Mouse (Mus musculus): ENCODE results near the gene Stat6. TPM values are rescaled to one million over a fixed set of nuclear protein-coding genes. Genes with fewer than 3 reads are reported as not detected.
A peak's percentile ranks its signal among the peaks of the same experiment; 100 is the strongest.

The Stat6 gene
- polyA plus RNA-seq, 1 experiment, result 12.6 TPM

GRCm38 (mm10) chr10:127676691-127677548, 34.1 kb downstream of the Stat6 start:
- Histone ChIP-seq H3K27ac (ENCODE audit: insufficient read depth, low read length) (no peak overlapping the region), H3K4me1 (ENCODE audit: control insufficient read depth, insufficient read depth, low read length) (no peaks in the 10 kb centered on the region), H3K4me3 (ENCODE audit: insufficient read depth, low read length) (peak overlapping the region; percentile 20)
- TF ChIP-seq POLR2A (IDR thresholded peaks at IDR 0.05; ENCODE audit: extremely low read depth, insufficient read depth, low read length) (no peak), CTCF (IDR thresholded peaks at IDR 0.05; ENCODE audit: extremely low read depth, insufficient read depth, low read length) (no peak)

DNA sequence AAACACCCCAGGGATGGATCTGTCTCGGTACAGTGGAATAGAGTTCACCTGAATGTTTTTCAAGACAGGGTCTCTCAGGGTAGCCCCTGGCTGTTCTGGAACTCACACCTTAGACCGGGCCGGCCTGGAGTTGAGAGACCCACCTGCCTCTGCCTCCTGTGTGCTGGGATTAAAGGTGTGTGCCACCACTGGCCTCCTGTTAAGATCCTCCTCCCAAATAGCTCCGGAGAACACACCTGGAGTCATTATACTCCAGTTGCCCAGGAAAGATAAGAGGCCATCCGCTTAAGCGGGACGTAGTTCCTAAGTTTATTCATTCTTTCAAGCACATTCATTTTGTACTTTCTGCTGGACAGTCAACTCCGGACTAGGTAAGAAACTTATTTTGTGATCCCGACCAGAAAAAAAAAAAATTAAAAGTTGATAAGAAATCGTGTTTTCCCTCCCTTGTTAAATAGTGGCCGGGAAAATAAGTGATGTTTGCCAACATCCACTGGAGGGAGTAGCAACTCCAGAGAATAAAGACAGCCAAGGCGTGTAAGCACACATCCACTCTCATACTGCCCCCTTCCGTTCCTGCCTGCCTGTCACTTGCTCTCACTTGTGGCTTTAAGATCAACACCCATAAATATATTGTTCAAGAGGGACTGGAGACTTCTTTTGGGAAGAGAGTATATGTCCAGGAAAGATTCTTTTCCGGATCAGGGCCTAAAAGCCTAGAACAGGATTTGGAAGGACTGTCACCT, 35.0 kb downstream of the Stat6 start:
- peak; percentile 95 for TF ChIP-seq CTCF (IDR thresholded peaks at IDR 0.05; ENCODE audit: extremely low read depth, insufficient read depth, low read length)
- TF ChIP-seq POLR2A (IDR thresholded peaks at IDR 0.05; ENCODE audit: extremely low read depth, insufficient read depth, low read length), result no peak
- H3K4me1 ChIP-seq (ENCODE audit: control insufficient read depth, insufficient read depth, low read length), result no peaks in the 10 kb centered on the region
- peak overlapping the region; percentile 20; the same call in 1 of the 2 replicates for H3K4me3 ChIP-seq (ENCODE audit: insufficient read depth, low read length)
- H3K27ac ChIP-seq (ENCODE audit: insufficient read depth, low read length), result no peak overlapping the region

GRCm38 (mm10) chr10:127679208-127679607, 36.4 kb downstream of the Stat6 start:
- Histone ChIP-seq H3K4me1 (ENCODE audit: control insufficient read depth, insufficient read depth, low read length) (no peaks in the 10 kb centered on the region), H3K4me3 (ENCODE audit: insufficient read depth, low read length) (no peak overlapping the region), H3K27ac (ENCODE audit: insufficient read depth, low read length) (no peak overlapping the region)
- no peak for TF ChIP-seq POLR2A (IDR thresholded peaks at IDR 0.05; ENCODE audit: extremely low read depth, insufficient read depth, low read length)
- no peak for TF ChIP-seq CTCF (IDR thresholded peaks at IDR 0.05; ENCODE audit: extremely low read depth, insufficient read depth, low read length)

- Histone ChIP-seq H3K4me3 (ENCODE audit: insufficient read depth, low read length) (no peak overlapping the region), H3K4me1 (ENCODE audit: control insufficient read depth, insufficient read depth, low read length) (no peaks in the 10 kb centered on the region), H3K27ac (ENCODE audit: insufficient read depth, low read length) (no peak overlapping the region)
- TF ChIP-seq POLR2A (IDR thresholded peaks at IDR 0.05; ENCODE audit: extremely low read depth, insufficient read depth, low read length) (no peak), CTCF (IDR thresholded peaks at IDR 0.05; ENCODE audit: extremely low read depth, insufficient read depth, low read length) (no peak)
Observed at GRCm38 (mm10) chr10:127679881-127680280, 37.1 kb downstream of the Stat6 start.

- no peaks in the 10 kb centered on the region for H3K4me1 ChIP-seq (ENCODE audit: control insufficient read depth, insufficient read depth, low read length)
- H3K4me3 ChIP-seq (ENCODE audit: insufficient read depth, low read length), result no peak overlapping the region
- H3K27ac ChIP-seq (ENCODE audit: insufficient read depth, low read length), result no peak overlapping the region
- no peak for TF ChIP-seq POLR2A (IDR thresholded peaks at IDR 0.05; ENCODE audit: extremely low read depth, insufficient read depth, low read length)
- no peak for TF ChIP-seq CTCF (IDR thresholded peaks at IDR 0.05; ENCODE audit: extremely low read depth, insufficient read depth, low read length)
Observed at GRCm38 (mm10) chr10:127682886-127683285, 40.1 kb downstream of the Stat6 start.

DNA sequence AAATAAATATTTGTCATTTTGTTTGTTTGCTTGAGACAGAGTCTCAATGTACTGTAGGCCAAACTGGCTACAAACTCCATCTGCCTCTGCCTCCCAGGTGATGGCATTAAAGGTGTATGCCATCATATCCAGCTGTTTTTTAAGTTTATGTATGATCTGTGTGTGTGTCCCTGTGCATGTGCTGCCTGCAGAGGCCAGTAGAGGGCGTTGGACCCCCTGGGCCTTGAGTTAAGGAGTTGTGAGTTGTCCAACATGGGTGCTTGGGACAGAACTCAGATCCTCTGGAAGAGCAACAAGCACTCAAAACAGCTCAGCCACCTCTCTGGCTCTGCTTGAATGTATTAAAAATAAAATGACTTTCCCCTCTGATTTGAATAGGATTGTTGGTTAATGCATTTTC, 48.3 kb downstream of the Stat6 start:
- Histone ChIP-seq H3K4me1 (ENCODE audit: control insufficient read depth, insufficient read depth, low read length) (no peaks in the 10 kb centered on the region), H3K27ac (ENCODE audit: insufficient read depth, low read length) (no peak overlapping the region), H3K4me3 (ENCODE audit: insufficient read depth, low read length) (no peak overlapping the region)
- TF ChIP-seq CTCF (IDR thresholded peaks at IDR 0.05; ENCODE audit: extremely low read depth, insufficient read depth, low read length), result no peak
- no peak for TF ChIP-seq POLR2A (IDR thresholded peaks at IDR 0.05; ENCODE audit: extremely low read depth, insufficient read depth, low read length)

DNA sequence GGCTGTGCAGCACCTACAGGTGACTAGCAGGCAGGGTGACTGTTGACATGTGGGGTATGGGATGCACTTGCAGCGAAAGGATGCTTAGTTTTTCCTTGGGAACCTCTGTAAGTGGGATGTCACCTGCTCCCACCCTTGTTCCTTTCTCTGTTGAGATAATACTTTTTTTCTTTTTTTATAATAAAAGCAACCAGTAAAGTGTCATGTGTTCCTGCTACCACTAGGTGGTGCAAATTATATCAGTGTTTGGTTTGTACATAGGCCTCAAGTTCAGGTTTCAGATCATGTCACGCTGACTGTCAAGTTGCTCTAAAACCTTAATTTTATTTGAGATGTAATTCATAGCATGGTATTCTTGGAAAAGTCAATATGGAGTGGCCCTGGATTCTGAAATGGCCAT, 51.9 kb downstream of the Stat6 start:
- Histone ChIP-seq H3K4me3 (ENCODE audit: insufficient read depth, low read length) (no peak overlapping the region), H3K4me1 (ENCODE audit: control insufficient read depth, insufficient read depth, low read length) (no peaks in the 10 kb centered on the region), H3K27ac (ENCODE audit: insufficient read depth, low read length) (no peak overlapping the region)
- TF ChIP-seq POLR2A (IDR thresholded peaks at IDR 0.05; ENCODE audit: extremely low read depth, insufficient read depth, low read length) (no peak), CTCF (IDR thresholded peaks at IDR 0.05; ENCODE audit: extremely low read depth, insufficient read depth, low read length) (peak; percentile 28; the same call in 1 of the 2 replicates)

GRCm38 (mm10) chr10:127695775-127696174, 53.0 kb downstream of the Stat6 start:
- H3K4me1 ChIP-seq (ENCODE audit: control insufficient read depth, insufficient read depth, low read length), result no peaks in the 10 kb centered on the region
- H3K4me3 ChIP-seq (ENCODE audit: insufficient read depth, low read length), result no peak overlapping the region
- no peak overlapping the region for H3K27ac ChIP-seq (ENCODE audit: insufficient read depth, low read length)
- TF ChIP-seq CTCF (IDR thresholded peaks at IDR 0.05; ENCODE audit: extremely low read depth, insufficient read depth, low read length), result no peak
- TF ChIP-seq POLR2A (IDR thresholded peaks at IDR 0.05; ENCODE audit: extremely low read depth, insufficient read depth, low read length), result no peak

DNA sequence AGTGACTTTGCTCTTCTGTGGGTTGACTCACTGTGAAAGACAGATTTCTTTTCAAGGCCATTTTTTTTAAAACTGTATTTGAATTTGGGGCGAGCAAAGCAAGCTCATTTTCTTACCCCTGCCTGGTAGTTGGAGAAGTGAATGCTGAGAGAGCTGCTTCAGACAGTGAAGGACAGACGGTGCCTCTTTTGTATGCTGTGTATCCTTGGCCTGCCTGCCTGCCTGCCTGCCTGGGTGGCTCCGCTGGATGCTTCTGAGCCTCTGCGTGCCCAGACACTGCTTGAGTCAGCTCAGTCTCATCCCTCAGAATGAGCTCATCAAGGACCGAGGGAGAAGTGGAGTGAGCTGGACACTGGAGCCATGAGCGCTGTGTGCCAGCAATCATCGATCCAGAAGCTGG, 56.2 kb downstream of the Stat6 start:
- no peak for TF ChIP-seq POLR2A (IDR thresholded peaks at IDR 0.05; ENCODE audit: extremely low read depth, insufficient read depth, low read length)
- H3K4me1 ChIP-seq (ENCODE audit: control insufficient read depth, insufficient read depth, low read length), result no peaks in the 10 kb centered on the region
- no peak overlapping the region for H3K4me3 ChIP-seq (ENCODE audit: insufficient read depth, low read length)
- H3K27ac ChIP-seq (ENCODE audit: insufficient read depth, low read length), result no peak overlapping the region

DNA sequence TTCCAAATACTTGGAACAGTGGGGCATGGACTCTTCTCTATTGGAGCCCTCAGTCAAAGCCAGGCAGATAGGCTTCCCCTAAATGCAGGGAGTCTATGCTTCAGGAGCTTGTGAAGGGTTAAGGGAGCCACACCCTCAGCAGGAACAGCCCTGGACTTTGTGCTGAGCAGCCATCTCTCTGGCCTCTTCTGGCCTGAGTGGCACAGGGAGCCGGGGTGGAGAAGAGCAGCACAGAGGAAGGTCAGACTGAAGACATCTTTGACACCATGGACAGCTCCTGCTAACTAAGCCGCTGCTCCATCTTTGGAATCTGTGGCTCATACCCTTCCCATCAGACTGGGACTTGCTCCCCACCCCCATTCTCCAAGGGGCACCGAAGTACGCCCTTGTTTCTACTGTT, 60.5 kb downstream of the Stat6 start:
- Histone ChIP-seq H3K27ac (ENCODE audit: insufficient read depth, low read length) (no peak overlapping the region), H3K4me1 (ENCODE audit: control insufficient read depth, insufficient read depth, low read length) (no peaks in the 10 kb centered on the region), H3K4me3 (ENCODE audit: insufficient read depth, low read length) (no peak overlapping the region)
- no peak for TF ChIP-seq CTCF (IDR thresholded peaks at IDR 0.05; ENCODE audit: extremely low read depth, insufficient read depth, low read length)
- no peak for TF ChIP-seq POLR2A (IDR thresholded peaks at IDR 0.05; ENCODE audit: extremely low read depth, insufficient read depth, low read length)
